Mouse (Mus musculus) myocyte (in vitro differentiated cells): ENCODE results near the gene Gm48551. TPM values are rescaled to one million over a fixed set of nuclear protein-coding genes. Genes with fewer than 3 reads are reported as not detected.

Experiments
- H3K27me3 ChIP-seq: one replicate; pipeline ENCODE4 v1.6.1; 2011; ENCODE audit not compliant: control insufficient read depth, insufficient read depth, insufficient read length
- H3K36me3 ChIP-seq: one replicate; pipeline ENCODE4 v1.6.1; 2011; ENCODE audit not compliant: control insufficient read depth, insufficient read depth
- H3K4me2 ChIP-seq: one replicate; pipeline ENCODE4 v1.6.1; 2011; ENCODE audit warnings: low read depth, control low read depth
- H3K4me3 ChIP-seq: one replicate; pipeline ENCODE4 v1.5.1; 2011; ENCODE audit warnings: mild to moderate bottlenecking, control low read depth, moderate library complexity
- H3K79me2 ChIP-seq: one replicate; pipeline ENCODE4 v1.6.1; 2011; ENCODE audit not compliant: control insufficient read depth, insufficient read depth
- H3ac ChIP-seq: one replicate; pipeline ENCODE4 v1.6.1; 2011; ENCODE audit not compliant: control insufficient read depth, insufficient read length
- CEBPB ChIP-seq: IDR thresholded peaks from 2 replicates; pipeline ENCODE4 v1.6.1; 2011; ENCODE audit warnings: mild to moderate bottlenecking, moderate library complexity; ENCODE audit not compliant: poor library complexity, insufficient read depth, severe bottlenecking
- E2F4 ChIP-seq: IDR thresholded peaks from one replicate; pipeline ENCODE4 v1.6.1; 2011; ENCODE audit warnings: mild to moderate bottlenecking, control low read depth, moderate library complexity; ENCODE audit not compliant: insufficient read depth
- MAX ChIP-seq: IDR thresholded peaks from one replicate; pipeline ENCODE4 v1.6.1; 2011; ENCODE audit warnings: low read depth, mild to moderate bottlenecking, control low read depth
- MYOD1 ChIP-seq, 3 experiments: IDR thresholded peaks; one replicate each; pipeline ENCODE4 v1.6.1; 2011; ENCODE audit warnings: control low read depth in 2 of 3, low read depth in 2 of 3, mild to moderate bottlenecking in 2 of 3, moderate library complexity in 1 of 3; ENCODE audit not compliant: insufficient read length in 2 of 3, control insufficient read depth in 1 of 3
- MYOG ChIP-seq, 3 experiments: IDR thresholded peaks; one replicate each; pipeline ENCODE4 v1.6.1; 2011; ENCODE audit warnings: control low read depth in 2 of 3, low read depth in 2 of 3, mild to moderate bottlenecking in 2 of 3; ENCODE audit not compliant: insufficient read length in 2 of 3, control insufficient read depth in 1 of 3, insufficient read depth in 1 of 3
- POLR2A ChIP-seq: IDR thresholded peaks from one replicate; pipeline ENCODE4 v1.6.1; 2011; ENCODE audit warnings: low read depth, mild to moderate bottlenecking, control low read depth, moderate library complexity; ENCODE audit not compliant: insufficient read length
- POLR2AphosphoS2 ChIP-seq: IDR thresholded peaks from one replicate; pipeline ENCODE4 v1.6.1; 2011; ENCODE audit warnings: low read depth, control low read depth; ENCODE audit not compliant: insufficient read length
- REST ChIP-seq: IDR thresholded peaks from one replicate; pipeline ENCODE4 v1.6.1; 2011; ENCODE audit warnings: mild to moderate bottlenecking, control low read depth, moderate library complexity; ENCODE audit not compliant: insufficient read depth, insufficient read length
- SRF ChIP-seq: IDR thresholded peaks from one replicate; pipeline ENCODE4 v1.6.1; 2011; ENCODE audit warnings: low read depth; ENCODE audit not compliant: control insufficient read depth, insufficient read length
- TCF12 ChIP-seq: IDR thresholded peaks from one replicate; pipeline ENCODE4 v1.6.1; 2011; ENCODE audit warnings: mild to moderate bottlenecking, control low read depth; ENCODE audit not compliant: poor library complexity, insufficient read depth, severe bottlenecking
- TCF3 ChIP-seq: IDR thresholded peaks from one replicate; pipeline ENCODE4 v1.6.1; 2011; ENCODE audit warnings: low read depth, control low read depth; ENCODE audit not compliant: insufficient read length
- USF1 ChIP-seq: IDR thresholded peaks from one replicate; pipeline ENCODE4 v1.6.1; 2011; ENCODE audit warnings: low read depth, mild to moderate bottlenecking, control low read depth, moderate library complexity
- polyA plus RNA-seq: library from polyadenylated mRNA; unstranded; fragments of >200 nt; fragmentation: generic; extraction: Trizol; gene quantifications from one replicate; pipeline ENCODE4 v1.2.1, GENCODE M21; 2012; ENCODE audit warnings: missing spikeins

Gene Gm48551
- polyA plus RNA-seq, 1 experiment = 1.7 TPM

DNA sequence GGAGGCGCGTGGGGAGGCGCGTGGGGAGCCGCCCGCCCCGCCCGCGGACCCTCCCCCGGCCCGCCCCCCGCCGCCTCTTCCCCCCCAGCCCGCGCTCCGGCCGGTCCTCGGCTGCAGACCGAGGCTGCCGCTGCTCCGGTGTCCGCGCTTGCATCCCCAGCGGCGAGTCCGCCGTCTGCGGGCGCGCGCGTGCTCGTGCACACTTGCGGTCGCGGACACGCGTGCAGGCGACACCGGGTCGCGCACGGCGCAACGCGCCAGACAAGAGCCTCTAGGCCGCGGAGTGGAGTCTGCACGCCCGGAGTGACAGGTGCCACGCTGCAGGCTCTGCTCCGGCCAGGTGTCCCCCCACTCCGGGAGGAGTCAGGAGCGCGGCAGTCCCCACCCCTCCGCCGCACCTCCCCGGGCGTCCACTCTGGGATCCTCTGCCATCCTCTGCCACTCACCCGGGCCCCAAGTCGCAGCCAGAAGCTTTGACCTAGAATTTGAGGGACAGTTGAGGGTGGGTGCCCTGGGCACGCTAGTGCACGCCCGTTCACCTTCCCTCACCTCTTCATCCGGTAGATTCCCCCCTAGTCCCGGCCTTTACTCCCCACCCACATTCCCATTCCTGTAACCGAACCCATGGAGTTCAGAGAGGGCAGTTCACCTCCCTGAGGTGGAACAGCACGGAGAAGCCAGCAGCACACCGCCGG is 46.7 kb downstream of the Gm48551 start:
- H3K4me2 ChIP-seq = peak overlapping the region; percentile 62
- TF ChIP-seq TCF3 (peak; percentile 22), TCF12 (no peak), CEBPB (no peak), POLR2AphosphoS2 (peak; percentile 69), MYOG (IDR thresholded peaks at IDR 0.05; ENCODE audit: control insufficient read depth in 1 of 3, insufficient read depth in 1 of 3, insufficient read length in 2 of 3, low read depth in 2 of 3) (peak in 2 of 3 experiments; percentile 26 to 71), POLR2A (peak; percentile 61), MYOD1 (IDR thresholded peaks at IDR 0.05; ENCODE audit: control insufficient read depth in 1 of 3, insufficient read length in 2 of 3, low read depth in 2 of 3) (peak in 2 of 3 experiments; percentile 62 to 67)
- H3K4me3 ChIP-seq = peak overlapping the region; percentile 28
- peaks cover 29% of the 10 kb centered on the region for H3K79me2 ChIP-seq
- no peaks in the 10 kb centered on the region for H3K36me3 ChIP-seq
- H3ac ChIP-seq = peak overlapping the region; percentile 51
- no peaks in the 10 kb centered on the region for H3K27me3 ChIP-seq

DNA sequence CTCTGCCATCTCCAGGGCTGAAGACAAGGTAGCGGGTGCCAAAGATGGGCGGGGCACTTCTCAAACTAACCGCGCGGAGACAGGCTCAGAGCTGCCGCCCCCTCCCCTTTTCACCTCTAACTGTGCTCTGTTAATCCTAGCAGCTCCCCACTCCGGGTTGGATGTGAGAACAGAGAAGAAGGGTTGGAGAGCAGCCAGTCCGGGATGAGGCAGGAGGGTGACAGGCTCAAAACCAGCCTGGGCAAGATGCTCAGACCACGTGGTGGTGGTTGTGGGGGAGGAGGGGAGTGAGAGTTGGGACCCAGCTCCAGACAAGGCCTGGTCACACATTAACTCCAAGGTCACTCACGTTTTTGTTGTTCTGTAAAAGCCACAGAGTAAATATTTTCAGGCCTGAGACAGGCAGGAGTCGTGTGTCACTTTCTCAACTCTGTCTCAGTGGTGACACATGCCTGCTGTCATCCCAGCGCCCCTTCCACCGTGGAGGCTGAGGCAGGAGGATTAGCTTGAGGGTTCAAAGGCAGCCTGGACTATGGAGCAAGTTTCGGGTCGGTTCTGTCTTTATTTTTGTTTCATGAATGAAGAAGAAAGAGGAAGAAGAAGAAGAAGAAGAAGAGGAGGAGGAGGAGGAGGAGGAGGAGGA is 47.4 kb downstream of the Gm48551 start:
- Histone ChIP-seq H3K36me3 (no peaks in the 10 kb centered on the region), H3K4me3 (peak overlapping the region; percentile 28), H3ac (no peak overlapping the region), H3K4me2 (peak overlapping the region; percentile 62), H3K27me3 (no peaks in the 10 kb centered on the region), H3K79me2 (peaks cover 22% of the 10 kb centered on the region)
- TF ChIP-seq USF1 = peak; percentile 58
- no peak for TF ChIP-seq REST

DNA sequence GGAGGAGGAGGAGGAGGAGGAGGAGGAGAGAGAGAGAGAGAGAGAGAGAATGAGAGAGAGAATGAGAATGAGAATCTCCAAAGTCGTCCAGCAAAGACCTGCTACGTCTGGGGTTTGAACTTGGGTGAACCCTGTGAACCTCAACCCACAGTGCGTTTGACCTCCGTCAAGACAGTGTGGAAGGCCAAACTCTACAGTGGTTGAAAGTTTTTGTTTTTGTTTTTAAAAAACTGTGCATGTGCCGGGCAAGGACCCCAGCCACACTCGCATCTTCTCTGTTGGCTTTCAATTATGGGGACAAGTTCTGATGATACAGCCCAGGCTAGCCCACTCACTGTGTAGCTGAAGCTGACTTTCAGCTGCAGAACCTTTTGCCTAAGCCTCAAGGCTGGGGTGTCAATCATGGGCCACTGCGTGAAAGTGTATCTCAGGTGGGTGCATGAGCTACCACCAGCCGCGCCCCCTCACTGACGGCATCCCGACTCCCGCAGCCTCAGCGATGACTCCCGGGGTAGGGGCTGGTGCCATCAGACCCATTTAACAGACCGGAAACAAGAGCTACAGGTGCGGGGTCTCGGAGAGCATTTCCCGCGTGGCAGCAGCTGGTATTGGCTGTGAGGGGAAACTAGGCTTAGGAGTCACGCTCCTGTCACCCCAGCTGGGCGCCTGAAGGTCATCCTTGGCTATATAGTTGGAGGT is 48.1 kb downstream of the Gm48551 start:
- no peaks in the 10 kb centered on the region for H3K27me3 ChIP-seq
- H3K4me3 ChIP-seq = peak overlapping the region; percentile 5
- H3K79me2 ChIP-seq = peaks cover 18% of the 10 kb centered on the region
- no peak overlapping the region for H3ac ChIP-seq
- TF ChIP-seq POLR2AphosphoS2 (no peak), MYOD1 (IDR thresholded peaks at IDR 0.05; ENCODE audit: control insufficient read depth in 1 of 3, insufficient read length in 2 of 3, low read depth in 2 of 3) (no peak), REST (no peak), TCF3 (no peak), MYOG (IDR thresholded peaks at IDR 0.05; ENCODE audit: control insufficient read depth in 1 of 3, insufficient read depth in 1 of 3, insufficient read length in 2 of 3, low read depth in 2 of 3) (no peak), MAX (no peak), POLR2A (no peak), USF1 (no peak), SRF (no peak), TCF12 (no peak), CEBPB (no peak), E2F4 (no peak)
- H3K36me3 ChIP-seq = no peaks in the 10 kb centered on the region
- peak overlapping the region; percentile 91 for H3K4me2 ChIP-seq

DNA sequence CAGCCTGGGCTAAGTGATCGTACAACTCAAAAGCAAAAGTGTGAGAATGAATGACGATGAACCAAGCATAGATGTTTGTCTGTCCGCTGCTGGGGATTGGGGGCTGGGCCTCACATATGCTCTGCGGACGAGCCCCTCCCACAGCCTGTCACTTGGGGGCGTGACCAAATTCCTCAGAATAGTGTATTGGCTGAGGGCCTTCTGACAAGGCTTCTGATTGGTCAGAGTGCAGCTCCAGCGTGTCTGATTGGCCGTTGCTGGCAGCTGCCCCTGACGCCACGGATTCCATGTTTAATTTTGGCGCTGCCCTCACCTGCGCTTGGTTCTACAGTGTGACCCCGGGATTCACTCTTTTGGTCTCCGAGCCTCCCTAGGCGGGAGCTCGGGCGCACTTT is 48.6 kb downstream of the Gm48551 start:
- no peak for TF ChIP-seq E2F4
- no peak for TF ChIP-seq TCF12
- TF ChIP-seq SRF = no peak
- peak in 1 of 3 experiments; percentile 52 for TF ChIP-seq MYOG (IDR thresholded peaks at IDR 0.05; ENCODE audit: control insufficient read depth in 1 of 3, insufficient read depth in 1 of 3, insufficient read length in 2 of 3, low read depth in 2 of 3)
- peak; percentile 61 for TF ChIP-seq USF1
- TF ChIP-seq POLR2AphosphoS2 = no peak
- peak in 1 of 3 experiments; percentile 16 for TF ChIP-seq MYOD1 (IDR thresholded peaks at IDR 0.05; ENCODE audit: control insufficient read depth in 1 of 3, insufficient read length in 2 of 3, low read depth in 2 of 3)
- H3K79me2 ChIP-seq = peaks cover 12% of the 10 kb centered on the region
- no peaks in the 10 kb centered on the region for H3K27me3 ChIP-seq
- H3ac ChIP-seq = no peak overlapping the region
- peak overlapping the region; percentile 5 for H3K4me3 ChIP-seq
- H3K36me3 ChIP-seq = no peaks in the 10 kb centered on the region
- H3K4me2 ChIP-seq = peak overlapping the region; percentile 91
